Mouse (Mus musculus): ENCODE results near the gene Chst10. TPM values are rescaled to one million over a fixed set of nuclear protein-coding genes. Genes with fewer than 3 reads are reported as not detected.

The Chst10 gene
- total and polyA plus RNA-seq, 3 experiments, result 5.1 to 9.5 (median 7.3) TPM

DNA sequence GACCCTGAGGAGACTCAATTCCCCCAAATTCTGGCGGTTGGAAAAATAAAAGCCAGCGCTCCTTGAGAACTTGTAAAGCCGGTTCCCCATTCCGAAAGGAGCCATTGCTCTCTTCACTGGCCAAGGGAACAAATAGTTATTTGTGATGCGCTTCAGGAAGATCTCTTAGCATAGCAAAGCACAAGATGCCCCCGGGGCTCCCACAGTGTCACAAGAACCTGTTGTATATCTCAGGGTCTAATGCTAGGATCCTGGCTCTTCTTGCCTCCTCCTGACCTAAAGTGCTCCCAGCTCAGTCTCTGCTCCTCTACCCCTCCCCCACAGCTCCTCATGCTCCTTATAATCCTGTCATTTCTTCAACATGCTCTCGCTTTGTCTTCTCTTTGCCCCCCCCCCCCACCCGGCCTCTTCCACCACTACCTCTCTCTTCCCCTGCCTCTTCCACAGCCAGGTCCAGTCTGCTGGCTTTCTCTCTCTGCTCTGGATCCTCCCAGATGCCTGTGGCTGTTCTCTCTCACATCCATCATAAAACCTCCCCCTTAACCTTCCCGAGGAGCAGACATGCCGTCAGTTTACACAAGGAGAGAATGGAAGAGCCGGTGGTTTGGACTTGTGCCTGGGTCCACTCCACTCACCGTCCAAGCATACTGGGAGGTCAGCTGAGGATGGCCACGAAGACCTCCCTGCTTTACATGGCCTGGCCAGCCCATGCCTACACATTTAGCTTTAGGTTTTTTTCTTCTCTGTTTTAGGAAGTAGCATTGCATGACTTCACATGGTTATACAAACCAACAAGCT, 28.4 kb downstream of the Chst10 start:
- Histone ChIP-seq H3K4me1 (ENCODE audit: control insufficient read depth in 1 of 2, insufficient read depth in 2 of 2) (no peaks in the 10 kb centered on the region), H3K36me3 (replicated peaks in 1 of 2; ENCODE audit: control insufficient read depth in 1 of 2, insufficient read depth in 1 of 2, low read length in 1 of 2) (peaks cover 3 to 67% of the 10 kb centered on the region in 2 experiments), H3K79me2 (replicated peaks; ENCODE audit: control insufficient read depth, extremely low read depth, insufficient read depth, poor library complexity, severe bottlenecking) (no peaks in the 10 kb centered on the region), H3K9ac (ENCODE audit: insufficient read depth, low read depth) (no peak overlapping the region), H3K27ac (ENCODE audit: insufficient read depth, low read depth) (no peak overlapping the region), H3K9me3 (replicated peaks; ENCODE audit: low read length) (no peaks in the 10 kb centered on the region), H3K4me3 (replicated peaks in 1 of 3; ENCODE audit: low read depth in 2 of 3, low read length in 2 of 3, poor library complexity in 1 of 3) (no peak overlapping the region), H3K4me2 (ENCODE audit: insufficient read depth, low read depth, poor library complexity, severe bottlenecking) (no peak overlapping the region), H3K27me3 (replicated peaks) (no peaks in the 10 kb centered on the region)
- no peak for DNase-seq (ENCODE audit: extremely low read depth)
- dilution Hi-C loops (cut with MboI; ENCODE audit: extremely low pct_ligation_motif_present, extremely low pct_unique_long_range_greater_than_20kb, low sequenced_read_pairs), result no loop called here
- TF ChIP-seq EP300 (IDR thresholded peaks at IDR 0.05; ENCODE audit: low read length), result no peak
- no peak for TF ChIP-seq UBTF (IDR thresholded peaks at IDR 0.05; ENCODE audit: low read depth, low read length)
- TF ChIP-seq POLR2AphosphoS2 (IDR thresholded peaks at IDR 0.05; ENCODE audit: low read depth, low read length), result no peak
- TF ChIP-seq CHD1 (IDR thresholded peaks at IDR 0.05; ENCODE audit: low read depth, low read length), result no peak
- no peak for TF ChIP-seq MAFK (IDR thresholded peaks at IDR 0.05; ENCODE audit: insufficient replicate concordance, low read length)
- TF ChIP-seq ZC3H11A (IDR thresholded peaks at IDR 0.05; ENCODE audit: low read depth, low read length), result no peak
- no peak for TF ChIP-seq ZKSCAN1 (IDR thresholded peaks at IDR 0.05; ENCODE audit: borderline replicate concordance, low read depth, low read length)
- TF ChIP-seq MEF2A (IDR thresholded peaks at IDR 0.05; ENCODE audit: borderline replicate concordance, low read depth, low read length), result no peak
- no peak for TF ChIP-seq NRF1 (IDR thresholded peaks at IDR 0.05; ENCODE audit: low read depth, low read length)
- TF ChIP-seq ELF1 (IDR thresholded peaks at IDR 0.05; ENCODE audit: low read depth, low read length), result no peak
- in situ Hi-C loops (cut with MboI; ENCODE audit: low pct_ligation_motif_present, low pct_unique_long_range_greater_than_20kb, low sequenced_read_pairs), result loop anchor here (10.0 kb wide), 1 partner anchor 65 kb away; the partner anchor contains the start of gene Nms

DNA sequence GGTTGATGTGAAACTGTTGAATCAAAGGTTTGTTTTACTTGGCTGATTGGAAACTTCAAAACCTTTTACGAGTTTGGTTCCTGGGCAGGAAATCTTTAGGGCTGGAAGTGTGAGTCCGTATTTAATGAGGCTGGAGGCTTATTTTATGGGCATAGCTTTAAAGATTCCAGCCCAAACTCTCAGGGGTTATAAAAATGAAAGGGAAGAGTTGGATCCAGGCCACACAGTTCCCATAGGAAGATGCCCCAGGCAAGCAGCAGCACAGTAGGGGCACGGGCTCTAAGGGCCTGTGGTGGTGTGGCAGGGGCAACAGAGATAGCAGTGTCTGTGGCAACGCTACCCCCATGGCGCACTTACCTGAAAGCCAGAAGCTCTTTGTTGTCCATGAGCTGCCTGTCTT, 31.7 kb downstream of the Chst10 start:
- no peak overlapping the region for H3K9ac ChIP-seq (ENCODE audit: insufficient read depth, low read depth)

More for the DNA sequence above, 31.7 kb downstream of the Chst10 start:
- Histone ChIP-seq H3K4me3 (replicated peaks in 1 of 3; ENCODE audit: low read depth in 2 of 3, low read length in 2 of 3, poor library complexity in 1 of 3) (no peak overlapping the region), H3K27ac (ENCODE audit: insufficient read depth, low read depth) (no peak overlapping the region), H3K9me3 (replicated peaks; ENCODE audit: low read length) (no peaks in the 10 kb centered on the region), H3K4me2 (ENCODE audit: insufficient read depth, low read depth, poor library complexity, severe bottlenecking) (no peak overlapping the region), H3K4me1 (ENCODE audit: control insufficient read depth in 1 of 2, insufficient read depth in 2 of 2) (no peaks in the 10 kb centered on the region), H3K36me3 (replicated peaks in 1 of 2; ENCODE audit: control insufficient read depth in 1 of 2, insufficient read depth in 1 of 2, low read length in 1 of 2) (peaks cover 3 to 53% of the 10 kb centered on the region in 2 experiments), H3K27me3 (replicated peaks) (no peaks in the 10 kb centered on the region), H3K79me2 (replicated peaks; ENCODE audit: control insufficient read depth, extremely low read depth, insufficient read depth, poor library complexity, severe bottlenecking) (no peaks in the 10 kb centered on the region)
- no peak for DNase-seq (ENCODE audit: extremely low read depth)
- in situ Hi-C loops (cut with MboI; ENCODE audit: low pct_ligation_motif_present, low pct_unique_long_range_greater_than_20kb, low sequenced_read_pairs), result loop anchor here (10.0 kb wide), 1 partner anchor 69 kb away; the partner anchor contains the start of gene Nms
- dilution Hi-C loops (cut with MboI; ENCODE audit: extremely low pct_ligation_motif_present, extremely low pct_unique_long_range_greater_than_20kb, low sequenced_read_pairs), result no loop called here
- TF ChIP-seq BHLHE40 (IDR thresholded peaks at IDR 0.05; ENCODE audit: low read depth, low read length) (no peak), MYC (IDR thresholded peaks at IDR 0.05; ENCODE audit: low read depth, low read length) (no peak), KAT2A (IDR thresholded peaks at IDR 0.05; ENCODE audit: insufficient replicate concordance, low read length) (no peak), MEF2A (IDR thresholded peaks at IDR 0.05; ENCODE audit: borderline replicate concordance, low read depth, low read length) (no peak), CHD2 (IDR thresholded peaks at IDR 0.05; ENCODE audit: low read length) (no peak), ZNF384 (IDR thresholded peaks at IDR 0.05; ENCODE audit: low read depth, low read length) (no peak), MAZ (IDR thresholded peaks at IDR 0.05; ENCODE audit: low read depth, low read length) (no peak), RCOR1 (conservative IDR thresholded peaks at IDR 0.05; ENCODE audit: low read depth, low read length) (no peak)

All from CH12.LX (cell line).